Mouse (Mus musculus) effector memory CD4-positive, alpha-beta T cell, adult 5 months (primary cell): ENCODE results near the gene Tcte2. TPM values are rescaled to one million over a fixed set of nuclear protein-coding genes. Genes with fewer than 3 reads are reported as not detected.

Source experiments
- polyA plus RNA-seq: library from polyadenylated mRNA; unstranded; fragments of 100-300 nt; shearing (Covaris generic); gene quantifications from one replicate; pipeline ENCODE4 v1.2.1, GENCODE M21; 2017

Gene Tcte2
- polyA plus RNA-seq, result not detected

DNA sequence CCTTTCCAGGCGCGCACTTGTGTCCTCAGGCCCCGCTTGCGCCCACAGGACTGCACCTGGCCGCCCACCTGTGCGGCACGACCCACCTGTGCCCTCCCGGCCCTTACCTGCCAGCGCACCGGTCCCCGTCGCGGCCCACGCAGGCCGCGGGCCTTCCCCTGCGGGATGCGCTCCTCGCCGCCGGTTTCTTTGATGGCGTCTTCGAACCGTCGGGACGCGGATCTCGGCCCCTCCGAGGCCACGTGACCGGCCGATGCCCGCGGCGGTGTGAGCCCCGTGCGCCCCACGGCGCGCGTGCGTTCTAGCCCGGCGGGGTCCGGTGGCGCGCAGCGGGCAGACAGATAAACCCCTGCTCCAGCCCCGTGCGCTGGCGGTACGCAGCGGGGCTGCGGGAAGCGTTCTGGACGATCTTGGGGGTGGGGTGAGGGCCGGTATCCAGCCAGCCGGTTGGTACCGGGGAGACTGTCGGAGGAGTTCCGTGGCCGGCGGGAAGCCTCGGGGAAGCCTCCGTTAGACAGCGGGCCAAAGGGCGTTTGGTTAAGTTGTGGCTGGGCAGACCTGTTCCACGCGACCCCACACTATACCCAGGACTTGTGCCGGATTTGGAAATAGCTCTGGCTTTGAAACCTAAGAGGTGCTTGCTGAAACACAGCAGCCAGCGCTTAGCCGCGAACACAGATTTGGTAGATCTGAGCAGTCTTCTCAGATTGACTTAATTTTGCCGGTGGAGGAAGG is at the start of gene Tcte2:
Tcte2 (minus strand) TSS at position 647 of the 735 bp plus-strand sequence.

DNA sequence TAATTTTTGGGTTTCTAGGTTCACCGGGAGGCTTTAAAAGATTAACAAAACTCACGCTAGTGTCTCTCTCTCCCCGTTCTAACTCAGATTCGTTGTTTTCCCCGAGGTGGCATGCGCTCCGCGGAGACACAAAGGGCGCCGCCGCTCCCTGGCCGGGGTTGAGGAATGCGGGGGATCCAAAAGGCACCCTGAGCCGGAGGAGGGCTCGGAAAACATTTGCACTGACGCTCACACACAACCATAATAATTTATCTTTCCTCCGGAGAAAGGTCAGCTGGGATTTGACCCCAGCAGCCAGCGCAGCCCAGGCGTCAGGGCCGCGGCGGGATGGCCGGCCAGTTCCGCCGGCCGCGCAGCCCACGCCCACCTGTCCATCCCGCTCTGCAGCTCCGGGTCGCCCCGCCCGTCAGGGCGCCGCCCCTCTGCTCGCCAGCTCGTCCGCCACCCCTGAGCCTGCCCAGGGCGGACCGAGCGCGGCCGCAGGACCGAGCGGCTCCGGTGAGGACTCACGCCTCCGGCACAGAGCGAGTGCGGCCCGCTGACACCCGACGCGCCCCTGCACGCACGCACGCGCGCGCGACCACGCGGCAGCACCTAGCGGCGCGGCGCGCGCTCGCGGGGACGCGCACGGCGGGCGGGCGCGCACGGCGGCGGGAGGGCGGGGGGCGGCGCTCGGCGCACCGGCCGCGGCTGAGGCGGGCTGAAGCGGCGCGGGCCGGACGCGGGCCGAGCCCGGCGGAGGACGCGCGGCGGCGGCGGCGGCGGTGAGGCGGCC is 1.6 kb downstream of the Tcte2 start, which contains the start of gene Afdn:
Afdn (plus strand) TSS at position 687 of the 775 bp plus-strand sequence.

Other genes starting within 250 kb of the Tcte2 start
- gene Afdn, start 1.3 kb downstream of the Tcte2 start, polyA plus RNA-seq, result 4.9 TPM
- not detected for gene Gm7168, start 186.5 kb upstream of the Tcte2 start, polyA plus RNA-seq
- gene Gm7356, start 241.9 kb upstream of the Tcte2 start, polyA plus RNA-seq, result not detected